Mouse (Mus musculus) heart, postnatal 14 days (tissue): Measurements from ENCODE around the gene Mapkapk5. TPM values are rescaled to one million over a fixed set of nuclear protein-coding genes. Genes with fewer than 3 reads are reported as not detected.
A peak's percentile ranks its signal among the peaks of the same experiment; 100 is the strongest.
"Not testable (repeated sequence)": the region's sequence is repeated elsewhere in the genome, so short reads cannot be mapped to it uniquely, and the experiment has no call there.

Experiments
- DNase-seq, 2 experiments: peaks; one replicate each; pipeline ENCODE4 v3.0.0; 2021 to 2022
- intact Hi-C: fragments of 180-260 bp; cut with DNase I; formaldehyde crosslinking; loops from one replicate; pipeline ENCODE4 v1.15.1; 2025
- total RNA-seq, 2 experiments: library from RNA; stranded (reverse); gene quantifications; 2 replicates each; pipeline ENCODE4 v1.2.3; 2021

Mapkapk5 gene
- total RNA-seq, 2 experiments from 2014 or later = 60.7 to 61.7 TPM

GRCm38 (mm10) chr5:121566035-121566681 is 20.5 kb upstream of the Mapkapk5 start:
- DNase-seq = no peak
- intact Hi-C loops = no loop called here

GRCm38 (mm10) chr5:121564468-121564895 is 18.8 kb upstream of the Mapkapk5 start:
- DNase-seq = peak; percentile 88 to 93
- intact Hi-C loops = loop anchor here (1.0 kb wide), 1 partner anchor 38 kb away; no protein-coding TSS in a partner anchor

- DNase-seq = no peak
- intact Hi-C loops = no loop called here
Observed at GRCm38 (mm10) chr5:121562436-121562835, 16.7 kb upstream of the Mapkapk5 start.

- intact Hi-C loops = no loop called here
- no peak for DNase-seq
Observed at GRCm38 (mm10) chr5:121549196-121549595, 3.5 kb upstream of the Mapkapk5 start.

- intact Hi-C loops = no loop called here
- DNase-seq = no peak
Observed at GRCm38 (mm10) chr5:121547084-121547483, 1.4 kb upstream of the Mapkapk5 start.

- intact Hi-C loops = no loop called here
Observed at GRCm38 (mm10) chr5:121546530-121546895, 808 bp upstream of the Mapkapk5 start.

GRCm38 (mm10) chr5:121544910-121545792 is 554 bp downstream of the Mapkapk5 start, which contains the start of the genes Adam1a and Gm42878:
Gene Adam1a, minus strand, starts transcription at chr5:121545482.
Gene Gm42878, minus strand, starts transcription at chr5:121545482.
- intact Hi-C loops = loop anchor here (2.0 kb wide), 1 partner anchor 58 kb away; no protein-coding TSS in a partner anchor
- peak in 1 of 2 experiments; percentile 57 for DNase-seq

More at GRCm38 (mm10) chr5:121546530-121546895, 808 bp upstream of the Mapkapk5 start:
- peak; percentile 48 to 69 for DNase-seq

- DNase-seq = no peak
- intact Hi-C loops = no loop called here
Observed at GRCm38 (mm10) chr5:121543370-121543769, 2.3 kb downstream of the Mapkapk5 start.

GRCm38 (mm10) chr5:121541235-121541634 is 4.5 kb downstream of the Mapkapk5 start:
- intact Hi-C loops = no loop called here
- DNase-seq = no peak

GRCm38 (mm10) chr5:121540066-121540465 is 5.6 kb downstream of the Mapkapk5 start:
- intact Hi-C loops = no loop called here
- DNase-seq = no peak

GRCm38 (mm10) chr5:121537588-121537987 is 8.1 kb downstream of the Mapkapk5 start:
- no peak for DNase-seq
- intact Hi-C loops = no loop called here

- no peak for DNase-seq
- intact Hi-C loops = no loop called here
Observed at GRCm38 (mm10) chr5:121536921-121537555, 8.7 kb downstream of the Mapkapk5 start.

- intact Hi-C loops = no loop called here
- no peak for DNase-seq
Observed at GRCm38 (mm10) chr5:121535116-121535515, 10.6 kb downstream of the Mapkapk5 start.

- DNase-seq = no peak
- intact Hi-C loops = no loop called here
Observed at GRCm38 (mm10) chr5:121534521-121534920, 11.2 kb downstream of the Mapkapk5 start.

GRCm38 (mm10) chr5:121526961-121527360 is 18.7 kb downstream of the Mapkapk5 start:
- peak; percentile 12 to 19 for DNase-seq
- intact Hi-C loops = no loop called here

- intact Hi-C loops = no loop called here
- DNase-seq = no peak
Observed at GRCm38 (mm10) chr5:121526526-121526925, 19.2 kb downstream of the Mapkapk5 start.

- intact Hi-C loops = no loop called here
- DNase-seq = peak; percentile 33 to 37
Observed at GRCm38 (mm10) chr5:121525774-121526450, 19.8 kb downstream of the Mapkapk5 start.

GRCm38 (mm10) chr5:121519758-121520157 is 25.9 kb downstream of the Mapkapk5 start:
- DNase-seq, intact Hi-C loops: not testable (repeated sequence)

GRCm38 (mm10) chr5:121518983-121519382 is 26.7 kb downstream of the Mapkapk5 start:
- intact Hi-C loops = no loop called here
- DNase-seq = no peak

- no peak for DNase-seq
- intact Hi-C loops = no loop called here
Observed at GRCm38 (mm10) chr5:121510009-121510408, 35.7 kb downstream of the Mapkapk5 start.
